Mouse (Mus musculus) stomach, postnatal 0 days (tissue): Measurements from ENCODE around the gene Nrarp.

Experiments used
- CTCF ChIP-seq: IDR thresholded peaks from 2 replicates; pipeline ENCODE4 v1.5.1; 2016; ENCODE audit warnings: antibody characterized with exemption, low read depth, mild to moderate bottlenecking, moderate library complexity
- EP300 ChIP-seq: optimal IDR thresholded peaks from 2 replicates; pipeline ENCODE3; 2016; ENCODE audit warnings: antibody characterized with exemption

- TF ChIP-seq CTCF (no peak), EP300 (no peak)
These were observed 33.9 kb downstream of the Nrarp start, which contains the start of gene Stpg3 for GRCm38 (mm10) chr2:25214444-25214843.
